Mouse (Mus musculus) embryonic fibroblast, embryonic 13.5 days (primary cell): Measurements from ENCODE around the gene Dtl. TPM values are rescaled to one million over a fixed set of nuclear protein-coding genes. Genes with fewer than 3 reads are reported as not detected.

Experiments
- H3K27ac ChIP-seq: 2 replicates; pipeline ENCODE4 v1.5.1; 2012; ENCODE audit warnings: low read length, control low read depth, inconsistent platforms; ENCODE audit not compliant: insufficient read depth
- H3K4me1 ChIP-seq: 2 replicates; pipeline ENCODE4 v1.6.1; 2011; ENCODE audit warnings: low read length; ENCODE audit not compliant: control insufficient read depth, insufficient read depth
- H3K4me3 ChIP-seq: 2 replicates; pipeline ENCODE4 v1.5.1; 2011; ENCODE audit warnings: mild to moderate bottlenecking, control low read depth, low read length; ENCODE audit not compliant: insufficient read depth
- CTCF ChIP-seq: IDR thresholded peaks from 2 replicates; pipeline ENCODE4 v1.5.1; 2011; ENCODE audit warnings: mild to moderate bottlenecking, control low read depth, low read length, moderate library complexity, borderline replicate concordance; ENCODE audit not compliant: insufficient read depth
- POLR2A ChIP-seq: IDR thresholded peaks from 2 replicates; pipeline ENCODE4 v1.6.1; 2011; ENCODE audit warnings: low read depth, mild to moderate bottlenecking, control low read depth, low read length, moderate library complexity
- polyA plus RNA-seq: library from polyadenylated mRNA; stranded (reverse); fragments of >200 nt; gene quantifications from 2 replicates; pipeline ENCODE4 v1.2.4, GENCODE M21; 2011; ENCODE audit warnings: low read depth; ENCODE audit not compliant: missing spikeins, insufficient read length

Gene Dtl
- polyA plus RNA-seq, 1 experiment, result 25.1 TPM

DNA sequence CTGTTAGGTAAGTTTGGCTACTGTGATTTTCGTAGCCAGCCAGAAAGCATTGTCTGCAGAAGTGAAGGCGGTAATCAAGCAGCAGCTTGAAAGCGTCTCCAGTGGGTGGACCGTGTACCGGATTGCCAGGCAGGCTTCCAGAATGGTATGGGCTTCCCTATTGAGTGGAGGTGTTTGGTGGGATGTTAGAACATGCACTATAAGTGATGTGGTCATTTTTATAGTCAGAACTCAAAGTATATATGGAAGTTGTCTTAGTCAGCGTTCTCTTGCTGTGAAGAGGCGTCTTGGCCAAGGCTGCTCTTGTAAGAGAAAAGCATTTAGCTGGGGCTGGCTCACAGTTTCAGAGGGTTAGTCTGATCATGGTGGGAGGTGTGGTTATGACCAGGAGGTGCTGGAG, 35.0 kb upstream of the Dtl start:
- no peak overlapping the region for H3K4me3 ChIP-seq
- no peaks in the 10 kb centered on the region for H3K4me1 ChIP-seq

GRCm38 (mm10) chr1:191609578-191609977, 34.2 kb upstream of the Dtl start:
- H3K4me1 ChIP-seq, result no peaks in the 10 kb centered on the region
- H3K4me3 ChIP-seq, result no peak overlapping the region
- H3K27ac ChIP-seq, result no peak overlapping the region
- TF ChIP-seq CTCF (no peak), POLR2A (no peak)

More for the DNA sequence above, 35.0 kb upstream of the Dtl start:
- H3K27ac ChIP-seq, result no peak overlapping the region
- no peak for TF ChIP-seq CTCF
- TF ChIP-seq POLR2A, result no peak

GRCm38 (mm10) chr1:191609051-191609450, 33.7 kb upstream of the Dtl start:
- H3K27ac ChIP-seq, result no peak overlapping the region
- H3K4me1 ChIP-seq, result no peaks in the 10 kb centered on the region
- no peak for TF ChIP-seq POLR2A
- no peak overlapping the region for H3K4me3 ChIP-seq

DNA sequence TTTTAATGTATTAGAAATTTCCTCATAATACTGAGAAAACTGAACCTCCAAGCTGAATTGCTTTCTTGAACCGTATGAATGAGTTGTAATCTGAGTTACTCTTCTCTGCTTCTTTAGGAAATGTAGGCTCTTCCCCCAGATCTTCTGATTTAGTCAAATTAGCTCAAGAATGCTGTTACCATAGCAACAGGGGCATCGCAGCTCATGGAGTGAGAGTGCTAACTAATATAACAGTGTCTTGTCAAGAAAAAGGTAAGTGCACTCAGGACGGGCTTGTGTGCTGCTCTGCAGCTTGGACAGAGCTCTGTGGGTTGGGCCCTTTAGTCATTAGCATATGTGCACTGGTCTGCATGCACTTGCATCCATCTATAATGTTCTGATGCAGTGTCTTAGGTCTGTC, 29.3 kb upstream of the Dtl start:
- H3K4me3 ChIP-seq, result no peak overlapping the region
- no peak overlapping the region for H3K27ac ChIP-seq
- no peaks in the 10 kb centered on the region for H3K4me1 ChIP-seq
- TF ChIP-seq POLR2A (no peak), CTCF (no peak)

GRCm38 (mm10) chr1:191599210-191599609, 23.9 kb upstream of the Dtl start:
- Histone ChIP-seq H3K4me1 (no peaks in the 10 kb centered on the region), H3K4me3 (no peak overlapping the region), H3K27ac (no peak overlapping the region)
- TF ChIP-seq CTCF (no peak), POLR2A (no peak)

GRCm38 (mm10) chr1:191596076-191596475, 20.7 kb upstream of the Dtl start:
- no peak for TF ChIP-seq CTCF
- no peak for TF ChIP-seq POLR2A
- no peak overlapping the region for H3K4me3 ChIP-seq
- H3K4me1 ChIP-seq, result peaks cover 8% of the 10 kb centered on the region; the same call in 1 of the 2 replicates
- no peak overlapping the region for H3K27ac ChIP-seq

GRCm38 (mm10) chr1:191592016-191592720, 16.8 kb upstream of the Dtl start:
- Histone ChIP-seq H3K4me3 (no peak overlapping the region), H3K27ac (peak overlapping the region; percentile 51), H3K4me1 (peaks cover 8% of the 10 kb centered on the region; the same call in 1 of the 2 replicates)
- no peak for TF ChIP-seq CTCF
- no peak for TF ChIP-seq POLR2A

- TF ChIP-seq POLR2A (no peak), CTCF (no peak)
- Histone ChIP-seq H3K4me3 (no peak overlapping the region), H3K27ac (no peak overlapping the region), H3K4me1 (peaks cover 8% of the 10 kb centered on the region; the same call in 1 of the 2 replicates)
Observed at GRCm38 (mm10) chr1:191588749-191589148, 13.4 kb upstream of the Dtl start.

DNA sequence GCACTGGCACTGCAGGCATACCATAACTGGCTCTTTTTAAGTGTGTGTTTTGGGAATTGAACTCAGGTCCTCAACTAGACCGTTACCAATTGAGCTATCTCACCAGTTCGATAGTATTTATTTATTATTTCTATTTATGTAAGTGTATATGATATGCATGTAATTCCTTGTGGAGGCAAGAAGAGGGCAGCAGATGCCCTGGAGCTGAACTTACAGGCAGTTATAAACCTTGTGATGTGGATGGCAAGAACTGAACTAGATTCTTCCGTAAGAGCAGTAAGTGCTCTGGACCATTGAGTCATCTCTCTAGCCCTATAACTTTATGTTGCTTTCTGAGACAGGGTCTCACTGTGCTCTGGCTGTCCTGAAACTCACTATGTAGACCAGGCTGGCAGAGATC, 11.7 kb upstream of the Dtl start:
- Histone ChIP-seq H3K27ac (no peak overlapping the region), H3K4me3 (no peak overlapping the region), H3K4me1 (peaks cover 2% of the 10 kb centered on the region; the same call in 1 of the 2 replicates)
- no peak for TF ChIP-seq CTCF
- no peak for TF ChIP-seq POLR2A

DNA sequence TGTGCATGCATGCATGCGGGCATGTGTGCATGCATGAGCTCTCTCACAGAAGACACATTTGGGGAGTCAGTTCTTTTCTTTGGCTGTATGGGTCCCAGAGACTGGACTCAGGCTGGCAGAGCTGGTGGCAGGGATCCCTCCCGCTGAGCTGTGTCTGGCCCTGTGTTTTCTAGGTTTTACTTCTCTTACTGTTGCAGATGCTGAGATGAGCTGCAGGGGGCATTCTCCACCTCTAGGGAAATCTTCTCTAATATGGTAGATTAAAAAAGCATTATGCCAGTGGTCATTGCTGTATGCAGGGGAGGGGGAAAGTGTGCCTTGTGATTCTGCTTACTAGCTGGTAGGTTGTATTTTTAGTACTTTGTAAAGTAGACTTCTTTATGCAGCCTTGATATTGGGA, 10.4 kb upstream of the Dtl start:
- Histone ChIP-seq H3K4me1 (no peaks in the 10 kb centered on the region), H3K27ac (no peak overlapping the region)
- TF ChIP-seq CTCF, result no peak
- TF ChIP-seq POLR2A, result no peak

More for the DNA sequence above, 10.4 kb upstream of the Dtl start:
- no peak overlapping the region for H3K4me3 ChIP-seq
